Mouse (Mus musculus): ENCODE data around the gene Ddah2.

- TF ChIP-seq CTCF (IDR thresholded peaks at IDR 0.05; ENCODE audit: low read depth) (no peak), EP300 (IDR thresholded peaks at IDR 0.05; ENCODE audit: low read depth) (no peak)
Measured at GRCm38 (mm10) chr17:35048149-35048931, 10.5 kb upstream of the Ddah2 start.

Measured in heart, postnatal 0 days (tissue).